Mouse (Mus musculus): ENCODE measurements around the gene Tnrc6a. TPM values are rescaled to one million over a fixed set of nuclear protein-coding genes. Genes with fewer than 3 reads are reported as not detected.

The Tnrc6a gene
- polyA plus RNA-seq (2021; fragmentation: Nextera tagmentation) = 38.9 and 44.7 TPM in 2 replicates
- long read RNA-seq, experiment 1, full-length matches to known transcripts = 2 of 23 reads
- long read RNA-seq, experiment 1, partial matches to known transcripts = 12 of 23 reads
- long read RNA-seq, experiment 1, other reads (novel, unspliced or antisense) = 9 of 23 reads
- long read RNA-seq, experiment 2, partial matches to known transcripts = 3 of 9 reads
- long read RNA-seq, experiment 2, other reads (novel, unspliced or antisense) = 6 of 9 reads

DNA sequence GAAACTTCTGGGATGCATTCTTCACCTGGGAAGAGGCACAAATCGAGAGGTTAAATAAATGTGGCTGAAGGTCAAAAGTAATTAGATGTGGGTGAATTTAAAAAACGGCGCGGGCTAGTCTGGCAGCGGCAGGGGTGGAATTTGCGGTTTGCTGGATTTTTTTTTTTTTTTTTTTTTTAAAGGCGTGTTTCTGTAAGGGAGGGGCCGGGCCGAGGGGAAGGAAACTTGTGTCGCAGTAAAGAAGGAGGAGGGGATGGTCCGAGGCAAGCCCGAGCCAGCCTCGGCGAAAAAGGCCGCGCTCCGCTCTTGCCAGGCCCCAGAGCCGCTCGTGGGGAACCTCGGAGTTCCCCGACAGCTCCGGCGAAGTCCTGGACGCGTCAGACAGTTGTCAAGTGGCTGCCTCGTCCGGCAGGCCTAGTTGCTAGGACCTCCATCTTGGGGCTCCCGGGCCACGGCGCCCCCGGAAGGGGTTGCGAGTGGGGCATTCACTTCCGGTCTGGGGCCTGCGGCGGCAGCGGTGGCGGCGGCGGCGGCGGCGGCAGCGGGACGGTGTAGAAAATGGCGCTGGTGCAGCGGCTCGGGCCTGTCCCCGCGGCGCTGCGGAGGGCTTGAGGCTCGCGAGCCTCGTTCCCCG lies at the start of gene Tnrc6a:
Gene Tnrc6a, plus strand, starts transcription at position 221 of the 634 bp plus-strand sequence.

GRCm38 (mm10) chr7:123214365-123215075 lies 90.8 kb downstream of the Tnrc6a start, which contains the start of gene Slc5a11:
TSS of gene Slc5a11 (plus strand) at chr7:123214780.

Other genes starting within 250 kb of the Tnrc6a start
- 9.9 and 12.6 TPM in 2 replicates for gene Rbbp6, start 158.2 kb upstream of the Tnrc6a start, polyA plus RNA-seq (2021; fragmentation: Nextera tagmentation)
- 0.05 and 0.20 TPM in 2 replicates for gene Slc5a11, start 90.9 kb downstream of the Tnrc6a start, polyA plus RNA-seq (2021; fragmentation: Nextera tagmentation)
- 146 and 162 TPM in 2 replicates for gene Lcmt1, start 245.9 kb downstream of the Tnrc6a start, polyA plus RNA-seq (2021; fragmentation: Nextera tagmentation)
- 1.8 and 3.4 TPM in 2 replicates for gene Arhgap17, start 246.0 kb downstream of the Tnrc6a start, polyA plus RNA-seq (2021; fragmentation: Nextera tagmentation)

Measured in left cerebral cortex, adult 6 months (tissue).